11 mouse cellular contexts compared by ENCODE assay signal in the genomic region with DNA sequence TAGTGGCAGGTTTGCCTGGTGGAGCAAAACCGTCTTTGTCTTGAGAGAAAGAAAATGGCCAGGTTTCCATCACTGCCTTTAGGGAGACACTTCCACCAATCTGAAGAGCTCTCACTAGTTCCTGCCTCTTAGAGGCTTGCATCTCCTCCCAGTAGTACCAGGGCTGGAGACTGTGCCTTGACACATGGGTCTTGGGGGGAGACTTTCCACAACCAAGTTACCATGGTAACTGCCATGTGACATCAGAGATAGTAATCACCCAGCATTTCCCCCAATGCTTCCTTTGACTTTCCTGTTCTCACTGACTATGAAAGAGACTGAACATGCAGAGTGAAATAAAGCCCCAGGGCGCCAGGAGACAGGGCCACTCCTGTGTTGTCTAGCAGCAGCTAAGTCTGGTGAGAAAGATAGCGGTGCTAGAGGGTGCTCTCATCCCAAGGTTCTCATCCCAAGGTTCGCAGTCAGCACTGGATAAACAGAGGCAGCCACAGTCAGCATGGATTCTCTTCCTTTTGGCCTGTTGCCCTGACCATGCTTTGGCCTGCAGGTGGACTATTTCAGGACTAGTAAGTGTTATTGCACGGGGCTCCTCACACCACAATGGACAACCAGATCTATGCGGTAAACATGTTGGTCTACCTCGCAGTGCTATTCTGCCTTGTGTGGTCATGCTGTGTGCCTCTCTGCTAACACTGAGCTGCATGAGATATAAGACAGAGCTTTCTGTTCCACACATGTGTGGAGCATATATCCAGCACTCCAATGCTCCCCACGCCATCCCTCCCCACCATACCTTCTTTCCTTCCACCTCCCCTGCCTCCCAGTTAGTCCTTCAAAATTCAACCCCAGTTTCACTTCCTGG.
DNase-seq lines count a peak whose midpoint lies in the region; ATAC-seq lines count a peak whose summit lies in the region.
"Had no signal": no experiment of that assay in that cellular context is flagged by ENCODE, and none has a peak within 500 bp of the region (broad histone marks: within the 10 kb centered on the region; RNA-seq: fewer than 3 reads in every experiment).

No protein-coding gene starts in this region.

- WGBS in limb, embryonic 12.5 days = 76% methylated on average over 8 of the region's 8 CpGs
- WGBS in limb, embryonic 10.5 days = 81% methylated on average over 8 of the region's 8 CpGs
- 73% methylated on average over 8 of the region's 8 CpGs for WGBS in forebrain, embryonic 14.5 days
- WGBS in midbrain, embryonic 16.5 days = 69% methylated on average over 8 of the region's 8 CpGs

- no peaks in the 10 kb centered on the region for H3K36me3 ChIP-seq in limb, embryonic 12.5 days
- H3K36me3 ChIP-seq in limb, embryonic 10.5 days = no peaks in the 10 kb centered on the region
- H3K36me3 ChIP-seq in forebrain, embryonic 14.5 days (ENCODE audit: control insufficient read depth, insufficient read depth, low read length) = no peaks in the 10 kb centered on the region
- H3K36me3 ChIP-seq in midbrain, embryonic 16.5 days (ENCODE audit: control insufficient read depth, insufficient read depth, low read length) = no peaks in the 10 kb centered on the region

- no peak overlapping the region for H3K4me3 ChIP-seq in limb, embryonic 12.5 days (replicated peaks)
- no peak overlapping the region for H3K4me3 ChIP-seq in limb, embryonic 10.5 days
- no peak overlapping the region for H3K4me3 ChIP-seq in forebrain, embryonic 14.5 days (ENCODE audit: low read depth, low read length)
- no peak overlapping the region for H3K4me3 ChIP-seq in midbrain, embryonic 16.5 days (ENCODE audit: low read depth, low read length)
- H3K4me3 ChIP-seq: myocyte had no signal

- peaks cover 8% of the 10 kb centered on the region for H3K4me1 ChIP-seq in limb, embryonic 12.5 days (replicated peaks)
- H3K4me1 ChIP-seq in limb, embryonic 10.5 days = peaks cover 12% of the 10 kb centered on the region
- peaks cover 20% of the 10 kb centered on the region for H3K4me1 ChIP-seq in forebrain, embryonic 14.5 days (ENCODE audit: control insufficient read depth, insufficient read depth, low read length)
- H3K4me1 ChIP-seq in midbrain, embryonic 16.5 days (ENCODE audit: control insufficient read depth, insufficient read depth, low read length) = peaks cover 28% of the 10 kb centered on the region

- peaks cover 10% of the 10 kb centered on the region for H3K27me3 ChIP-seq in limb, embryonic 12.5 days
- no peaks in the 10 kb centered on the region for H3K27me3 ChIP-seq in limb, embryonic 10.5 days (ENCODE audit: low read depth, poor library complexity, severe bottlenecking)
- no peaks in the 10 kb centered on the region for H3K27me3 ChIP-seq in forebrain, embryonic 14.5 days (replicated peaks; ENCODE audit: control insufficient read depth, insufficient read depth, low read length)
- no peaks in the 10 kb centered on the region for H3K27me3 ChIP-seq in midbrain, embryonic 16.5 days (ENCODE audit: control insufficient read depth, insufficient read depth, low read depth, low read length)

- H3K27ac ChIP-seq in limb, embryonic 12.5 days = 0 out of 2 replicates have a peak overlapping the region, but pooled peaks have one; percentile 19
- no peak overlapping the region for H3K27ac ChIP-seq in limb, embryonic 10.5 days
- H3K27ac ChIP-seq in forebrain, embryonic 14.5 days (ENCODE audit: low read depth, low read length) = no peak overlapping the region
- peak overlapping the region; percentile 43 for H3K27ac ChIP-seq in midbrain, embryonic 16.5 days (ENCODE audit: low read length)

- DNase-seq in cerebellum, postnatal 10 days = peak; percentile 25 to 38
- DNase-seq in cerebellum, postnatal 36 days = no peak
- no peak for DNase-seq in limb, embryonic 10.5 days (ENCODE audit: low spot score)
- DNase-seq in forebrain, embryonic 14.5 days (ENCODE audit: low spot score) = peak; percentile 37
- DNase-seq in right cerebral cortex, adult 18-20 months = no peak
- DNase-seq in adrenal gland, postnatal 14 days = no peak

- H3K9ac ChIP-seq in limb, embryonic 12.5 days (replicated peaks) = no peak overlapping the region
- H3K9ac ChIP-seq in forebrain, embryonic 14.5 days (ENCODE audit: low read length) = no peak overlapping the region
- H3K9ac ChIP-seq in midbrain, embryonic 16.5 days (ENCODE audit: low read depth, low read length) = no peak overlapping the region

- H3K4me2 ChIP-seq in limb, embryonic 12.5 days = no peak overlapping the region
- H3K4me2 ChIP-seq in forebrain, embryonic 14.5 days (ENCODE audit: low read length) = no peak overlapping the region
- no peak overlapping the region for H3K4me2 ChIP-seq in midbrain, embryonic 16.5 days (ENCODE audit: low read length)
- H3K4me2 ChIP-seq: liver, embryonic 11.5 days had no signal

- ATAC-seq in limb, embryonic 12.5 days (ENCODE audit: insufficient number of reproducible peaks, insufficient read depth, low FRiP score, low TSS enrichment, low read depth) = 0 out of 2 replicates have a peak, but pooled peaks have one; percentile 26
- ATAC-seq in forebrain, embryonic 14.5 days = no peak; the same call in 1 of the 2 replicates
- ATAC-seq in midbrain, embryonic 16.5 days = peak; percentile 73
- ATAC-seq: activated CD4-positive, CD25-positive, alpha-beta regulatory T cell, adult 4 months had no signal

- H3K9me3 ChIP-seq in limb, embryonic 12.5 days = no peaks in the 10 kb centered on the region
- H3K9me3 ChIP-seq in limb, embryonic 10.5 days (replicated peaks) = no peaks in the 10 kb centered on the region
- no peaks in the 10 kb centered on the region for H3K9me3 ChIP-seq in forebrain, embryonic 14.5 days (replicated peaks; ENCODE audit: control insufficient read depth, low read length)
- H3K9me3 ChIP-seq in midbrain, embryonic 16.5 days (replicated peaks; ENCODE audit: control insufficient read depth, low read length, poor library complexity, severe bottlenecking) = no peaks in the 10 kb centered on the region

Comparison
In these comparisons a context has a peak if more than half of its experiments do, and no peak if none do; other contexts are left out.
1. DNase-seq: peak in cerebellum, postnatal 10 days (2 of 2) and forebrain, embryonic 14.5 days (single experiment); none in cerebellum, postnatal 36 days (0 of 2), limb, embryonic 10.5 days (single experiment), right cerebral cortex, adult 18-20 months (single experiment) and adrenal gland, postnatal 14 days (single experiment).
2. H3K27ac ChIP-seq: peak in limb, embryonic 12.5 days (single experiment) and midbrain, embryonic 16.5 days (single experiment); none in limb, embryonic 10.5 days (single experiment) and forebrain, embryonic 14.5 days (single experiment).